Mouse (Mus musculus): Measurements from ENCODE around the gene Hivep2. TPM values are rescaled to one million over a fixed set of nuclear protein-coding genes. Genes with fewer than 3 reads are reported as not detected.
A peak's percentile ranks its signal among the peaks of the same experiment; 100 is the strongest.

The Hivep2 gene
- polyA plus RNA-seq, 1 experiment from 2014 or later, result 8.9 TPM

DNA sequence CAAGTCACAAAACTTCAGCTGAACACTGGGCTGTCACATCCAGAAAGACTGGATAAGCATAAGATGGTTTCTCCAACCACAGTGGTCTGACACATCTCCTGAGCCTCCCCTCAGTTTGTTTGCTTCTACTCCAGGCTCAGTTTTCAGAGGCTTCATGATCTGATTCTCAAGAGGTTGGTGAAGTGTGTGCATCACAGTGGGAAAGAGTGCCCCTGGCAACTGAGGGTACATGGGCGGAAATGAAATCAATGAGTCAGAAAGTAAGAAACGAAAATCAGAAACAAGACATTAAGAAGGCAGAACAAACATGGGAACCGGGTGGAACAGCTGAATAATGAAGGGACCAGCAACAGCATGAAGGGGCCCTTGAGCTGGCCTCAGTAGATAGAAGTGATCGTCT is 31.5 kb downstream of the Hivep2 start:
- 80% methylated on average over 4 of the region's 4 CpGs for WGBS

DNA sequence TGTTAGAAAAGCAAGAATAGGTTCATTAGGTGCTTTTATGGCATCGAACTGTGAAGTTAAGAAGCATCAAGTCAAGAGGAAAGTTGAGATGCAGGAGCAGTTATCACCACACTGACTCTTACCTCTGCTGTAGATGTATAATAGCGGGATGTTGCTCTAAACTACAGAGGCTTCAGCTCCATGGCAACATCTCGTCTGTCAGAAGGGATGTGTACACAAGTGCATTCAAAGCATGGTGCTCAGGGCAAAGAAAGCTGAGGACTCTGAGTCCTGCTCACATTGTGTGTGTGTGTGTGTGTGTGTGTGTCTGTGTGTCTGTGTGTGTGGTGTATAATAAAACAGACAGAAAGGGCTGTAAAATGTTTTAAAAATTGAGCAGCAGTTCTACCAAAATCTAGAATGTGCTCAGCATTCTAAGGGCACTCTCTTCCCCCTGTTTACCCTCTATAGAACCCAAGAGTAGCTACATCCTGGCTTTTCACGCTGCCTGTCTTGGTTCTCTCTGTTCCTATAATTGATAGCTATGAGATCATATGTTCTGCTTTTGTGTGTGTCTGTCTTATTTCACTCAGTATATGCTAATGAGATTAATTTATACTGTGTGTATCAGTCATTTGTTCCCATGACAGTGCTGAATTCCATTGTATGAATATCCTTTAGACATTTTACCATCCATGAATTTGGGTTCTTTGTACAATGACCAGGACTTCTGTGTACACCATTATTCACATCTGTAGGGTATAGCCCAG is 39.1 kb downstream of the Hivep2 start:
- H3K4me2 ChIP-seq (replicated peaks; ENCODE audit: low read depth, low read length), result no peak overlapping the region

More for the DNA sequence above, 31.5 kb downstream of the Hivep2 start:
- H3K4me1 ChIP-seq (replicated peaks; ENCODE audit: control insufficient read depth, insufficient read depth, low read length), result no peaks in the 10 kb centered on the region
- no peak overlapping the region for H3K4me2 ChIP-seq (replicated peaks; ENCODE audit: low read depth, low read length)
- H3K9me3 ChIP-seq (ENCODE audit: control insufficient read depth, low read length), result no peaks in the 10 kb centered on the region
- DNase-seq (ENCODE audit: low spot score) (no peak), ATAC-seq (ENCODE audit: low FRiP score) (no peak)
- H3K27ac ChIP-seq (ENCODE audit: low read depth, low read length), result no peak overlapping the region
- no peak overlapping the region for H3K9ac ChIP-seq (ENCODE audit: low read depth, low read length)
- H3K4me3 ChIP-seq (ENCODE audit: low read depth, low read length), result no peak overlapping the region
- no peaks in the 10 kb centered on the region for H3K27me3 ChIP-seq (ENCODE audit: control insufficient read depth, insufficient read depth, low read length)
- H3K36me3 ChIP-seq (ENCODE audit: control insufficient read depth, insufficient read depth, low read length), result no peaks in the 10 kb centered on the region

DNA sequence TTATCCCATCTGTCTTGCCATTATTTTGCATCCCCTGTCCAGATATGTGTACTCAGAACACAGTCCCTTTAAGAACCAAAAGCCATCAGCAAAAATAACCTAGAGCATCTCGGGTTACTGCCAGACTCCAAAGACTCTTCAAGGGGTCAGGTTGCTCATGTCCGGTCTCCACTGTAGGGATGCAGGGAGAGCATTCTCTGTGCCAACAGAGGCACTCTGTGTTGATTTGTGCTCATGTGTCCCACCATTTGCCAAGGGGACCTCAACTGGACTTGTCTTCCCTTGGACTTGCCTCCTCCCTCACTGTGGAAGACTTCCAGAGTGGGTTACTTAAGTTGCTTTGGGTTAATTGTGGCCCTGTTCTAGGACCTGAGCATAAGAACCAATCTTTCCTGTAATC is 43.8 kb downstream of the Hivep2 start:
- Histone ChIP-seq H3K4me3 (ENCODE audit: low read depth, low read length) (no peak overlapping the region), H3K4me2 (replicated peaks; ENCODE audit: low read depth, low read length) (no peak overlapping the region), H3K9ac (ENCODE audit: low read depth, low read length) (no peak overlapping the region), H3K36me3 (ENCODE audit: control insufficient read depth, insufficient read depth, low read length) (no peaks in the 10 kb centered on the region), H3K4me1 (replicated peaks; ENCODE audit: control insufficient read depth, insufficient read depth, low read length) (no peaks in the 10 kb centered on the region), H3K27me3 (ENCODE audit: control insufficient read depth, insufficient read depth, low read length) (no peaks in the 10 kb centered on the region), H3K9me3 (ENCODE audit: control insufficient read depth, low read length) (no peaks in the 10 kb centered on the region), H3K27ac (ENCODE audit: low read depth, low read length) (no peak overlapping the region)
- no peak for ATAC-seq (ENCODE audit: low FRiP score)
- 77% methylated on average over 2 of the region's 2 CpGs for WGBS
- no peak for DNase-seq (ENCODE audit: low spot score)

More for the DNA sequence above, 39.1 kb downstream of the Hivep2 start:
- no peak overlapping the region for H3K4me3 ChIP-seq (ENCODE audit: low read depth, low read length)
- H3K9ac ChIP-seq (ENCODE audit: low read depth, low read length), result no peak overlapping the region
- H3K4me1 ChIP-seq (replicated peaks; ENCODE audit: control insufficient read depth, insufficient read depth, low read length), result no peaks in the 10 kb centered on the region
- no peak overlapping the region for H3K27ac ChIP-seq (ENCODE audit: low read depth, low read length)
- DNase-seq (ENCODE audit: low spot score), result no peak
- H3K9me3 ChIP-seq (ENCODE audit: control insufficient read depth, low read length), result no peaks in the 10 kb centered on the region
- no peaks in the 10 kb centered on the region for H3K27me3 ChIP-seq (ENCODE audit: control insufficient read depth, insufficient read depth, low read length)
- ATAC-seq (ENCODE audit: low FRiP score), result no peak
- WGBS, result 67% methylated on average over 4 of the region's 4 CpGs
- no peaks in the 10 kb centered on the region for H3K36me3 ChIP-seq (ENCODE audit: control insufficient read depth, insufficient read depth, low read length)

DNA sequence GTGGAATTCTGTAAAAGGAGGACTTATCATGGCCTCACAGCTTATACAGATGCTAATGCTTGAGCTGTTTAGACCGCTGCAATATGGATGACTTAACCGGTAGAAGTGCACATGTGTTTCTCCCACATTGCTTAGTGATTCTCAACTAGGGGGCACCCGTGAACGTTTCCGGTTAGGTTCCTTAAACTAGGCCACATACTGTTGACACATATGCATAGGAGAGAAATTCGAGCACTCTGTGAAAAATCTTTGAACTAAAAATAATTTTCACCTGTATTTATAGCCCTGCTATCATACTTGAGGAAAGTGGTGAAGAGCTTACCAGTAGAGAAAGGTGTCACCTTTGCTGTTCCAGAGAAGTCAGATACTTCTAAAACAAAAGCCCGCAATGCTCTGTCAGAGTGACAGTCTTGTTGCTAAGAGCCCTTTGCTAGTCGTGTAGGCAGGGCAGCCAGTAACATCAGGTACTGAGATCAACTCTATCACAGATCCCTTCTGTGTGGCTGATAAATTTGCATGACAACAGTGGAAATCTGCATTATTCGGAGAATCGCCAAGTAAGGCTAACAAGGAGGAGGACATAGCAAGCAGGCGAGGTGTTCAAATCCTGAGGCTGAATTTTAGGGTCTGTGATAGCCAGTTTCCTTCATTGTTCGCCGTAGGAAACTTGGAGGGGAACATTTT is 50.6 kb downstream of the Hivep2 start:
- Histone ChIP-seq H3K36me3 (ENCODE audit: control insufficient read depth, insufficient read depth, low read length) (no peaks in the 10 kb centered on the region), H3K27ac (ENCODE audit: low read depth, low read length) (no peak overlapping the region), H3K4me2 (replicated peaks; ENCODE audit: low read depth, low read length) (no peak overlapping the region), H3K9ac (ENCODE audit: low read depth, low read length) (no peak overlapping the region), H3K4me3 (ENCODE audit: low read depth, low read length) (no peak overlapping the region), H3K27me3 (ENCODE audit: control insufficient read depth, insufficient read depth, low read length) (no peaks in the 10 kb centered on the region), H3K9me3 (ENCODE audit: control insufficient read depth, low read length) (no peaks in the 10 kb centered on the region), H3K4me1 (replicated peaks; ENCODE audit: control insufficient read depth, insufficient read depth, low read length) (no peaks in the 10 kb centered on the region)
- DNase-seq (ENCODE audit: low spot score) (no peak), ATAC-seq (ENCODE audit: low FRiP score) (no peak)
- WGBS, result 50% methylated on average over 13 of the region's 13 CpGs

DNA sequence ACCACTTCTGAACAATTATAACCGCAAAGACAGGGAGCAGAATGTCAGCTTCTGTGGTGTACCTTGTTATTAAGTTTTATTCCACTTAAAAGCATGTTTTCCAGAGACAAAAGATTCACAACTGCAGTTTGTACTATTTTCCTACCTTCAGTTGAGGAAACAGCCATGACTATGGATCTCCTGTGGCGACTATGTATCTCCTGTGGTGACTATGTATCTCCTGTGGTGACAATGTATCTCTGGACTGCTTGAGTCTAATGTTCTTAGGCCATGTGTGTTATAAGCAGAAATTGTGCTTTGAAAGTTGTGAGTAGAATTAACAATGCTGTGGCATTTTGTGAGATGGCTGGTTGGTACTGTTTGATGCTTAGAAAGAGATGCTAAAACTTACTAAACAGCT is 51.5 kb downstream of the Hivep2 start:
- Histone ChIP-seq H3K4me2 (replicated peaks; ENCODE audit: low read depth, low read length) (no peak overlapping the region), H3K4me3 (ENCODE audit: low read depth, low read length) (no peak overlapping the region), H3K27me3 (ENCODE audit: control insufficient read depth, insufficient read depth, low read length) (no peaks in the 10 kb centered on the region), H3K36me3 (ENCODE audit: control insufficient read depth, insufficient read depth, low read length) (no peaks in the 10 kb centered on the region), H3K9me3 (ENCODE audit: control insufficient read depth, low read length) (no peaks in the 10 kb centered on the region), H3K27ac (ENCODE audit: low read depth, low read length) (no peak overlapping the region), H3K4me1 (replicated peaks; ENCODE audit: control insufficient read depth, insufficient read depth, low read length) (no peaks in the 10 kb centered on the region), H3K9ac (ENCODE audit: low read depth, low read length) (no peak overlapping the region)
- no peak for ATAC-seq (ENCODE audit: low FRiP score)
- no peak for DNase-seq (ENCODE audit: low spot score)
- 63% methylated on average over 2 of the region's 2 CpGs for WGBS

DNA sequence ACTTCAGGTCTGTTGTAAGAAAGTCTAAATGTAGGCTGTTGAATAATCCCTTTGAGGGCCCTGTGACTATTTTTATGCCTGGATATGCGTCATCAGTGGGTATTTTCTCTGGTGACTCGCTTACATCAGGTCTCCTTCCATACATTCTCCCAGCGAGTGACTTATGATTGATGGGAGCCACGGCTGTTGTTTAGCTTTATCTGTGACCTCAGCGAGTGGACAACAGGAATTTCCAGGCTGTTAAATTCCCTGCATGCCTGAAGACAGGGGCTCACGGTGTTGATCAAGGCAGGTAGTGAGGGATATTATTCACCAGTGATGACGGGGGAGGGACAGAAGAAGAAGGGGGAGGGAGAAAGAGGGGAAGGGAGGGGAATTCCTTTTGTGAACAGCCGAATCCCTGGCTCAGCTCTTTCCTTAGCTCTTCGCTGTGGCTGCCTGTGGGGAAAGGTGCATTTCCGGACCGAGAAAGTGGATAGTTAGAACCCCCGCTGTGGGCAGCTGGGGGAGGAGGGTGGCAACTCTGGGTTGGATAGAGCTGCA is 52.0 kb downstream of the Hivep2 start:
- 1% methylated on average over 12 of the region's 12 CpGs for WGBS
- Histone ChIP-seq H3K9me3 (ENCODE audit: control insufficient read depth, low read length) (no peaks in the 10 kb centered on the region), H3K4me2 (replicated peaks; ENCODE audit: low read depth, low read length) (0 out of 2 replicates have a peak overlapping the region, but pooled peaks have one; percentile 12), H3K36me3 (ENCODE audit: control insufficient read depth, insufficient read depth, low read length) (no peaks in the 10 kb centered on the region), H3K27ac (ENCODE audit: low read depth, low read length) (no peak overlapping the region), H3K4me3 (ENCODE audit: low read depth, low read length) (no peak overlapping the region), H3K27me3 (ENCODE audit: control insufficient read depth, insufficient read depth, low read length) (no peaks in the 10 kb centered on the region), H3K9ac (ENCODE audit: low read depth, low read length) (no peak overlapping the region), H3K4me1 (replicated peaks; ENCODE audit: control insufficient read depth, insufficient read depth, low read length) (no peaks in the 10 kb centered on the region)
- ATAC-seq (ENCODE audit: low FRiP score), result peak; percentile 54; the same call in 1 of the 2 replicates
- DNase-seq (ENCODE audit: low spot score), result peak; percentile 41

DNA sequence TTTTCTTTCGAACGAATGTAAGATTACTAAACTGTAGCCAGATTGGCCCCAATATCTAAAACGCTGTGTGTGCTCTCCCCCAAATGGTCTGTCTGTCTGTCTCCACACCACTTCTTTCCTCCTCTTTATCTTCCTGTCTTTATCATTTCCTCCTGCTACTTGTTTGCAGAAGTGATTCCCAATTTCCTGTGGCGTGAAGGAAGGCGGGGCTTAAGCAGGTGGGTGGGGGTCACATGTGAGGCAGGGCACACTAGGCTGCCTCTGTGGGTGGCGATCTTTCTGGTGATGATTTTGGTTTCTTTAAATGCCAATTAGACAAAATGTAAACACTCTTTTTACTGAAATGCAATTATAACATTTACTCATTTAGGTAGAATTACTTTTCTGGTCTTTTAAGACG is 52.8 kb downstream of the Hivep2 start:
- Histone ChIP-seq H3K9me3 (ENCODE audit: control insufficient read depth, low read length) (no peaks in the 10 kb centered on the region), H3K4me1 (replicated peaks; ENCODE audit: control insufficient read depth, insufficient read depth, low read length) (no peaks in the 10 kb centered on the region), H3K4me3 (ENCODE audit: low read depth, low read length) (no peak overlapping the region), H3K27me3 (ENCODE audit: control insufficient read depth, insufficient read depth, low read length) (no peaks in the 10 kb centered on the region), H3K36me3 (ENCODE audit: control insufficient read depth, insufficient read depth, low read length) (no peaks in the 10 kb centered on the region), H3K4me2 (replicated peaks; ENCODE audit: low read depth, low read length) (no peak overlapping the region), H3K9ac (ENCODE audit: low read depth, low read length) (no peak overlapping the region), H3K27ac (ENCODE audit: low read depth, low read length) (no peak overlapping the region)
- DNase-seq (ENCODE audit: low spot score), result no peak
- no peak for ATAC-seq (ENCODE audit: low FRiP score)
- WGBS, result 35% methylated on average over 7 of the region's 7 CpGs

DNA sequence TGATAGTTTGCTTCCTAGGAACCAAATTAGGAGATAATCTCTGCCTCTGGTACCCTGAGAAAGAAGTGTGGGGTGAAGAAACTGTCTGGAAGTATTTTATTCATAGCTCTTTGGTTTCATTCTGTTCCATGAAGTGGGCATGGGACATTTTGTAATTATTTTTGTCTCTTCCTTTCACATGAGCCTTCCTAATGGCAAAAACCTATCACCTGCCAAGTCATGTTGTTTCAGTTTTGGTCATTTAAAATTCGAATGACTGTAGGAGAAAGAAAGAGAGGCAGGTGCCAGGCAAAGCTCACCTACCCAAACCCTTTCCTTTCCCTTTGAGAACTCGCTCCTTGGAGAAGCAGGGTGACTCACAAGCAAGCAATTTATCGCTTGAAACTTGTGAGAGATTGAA is 53.3 kb downstream of the Hivep2 start:
- ATAC-seq (ENCODE audit: low FRiP score) (no peak), DNase-seq (ENCODE audit: low spot score) (no peak)
- Histone ChIP-seq H3K36me3 (ENCODE audit: control insufficient read depth, insufficient read depth, low read length) (no peaks in the 10 kb centered on the region), H3K4me2 (replicated peaks; ENCODE audit: low read depth, low read length) (no peak overlapping the region), H3K4me3 (ENCODE audit: low read depth, low read length) (no peak overlapping the region), H3K9ac (ENCODE audit: low read depth, low read length) (no peak overlapping the region), H3K4me1 (replicated peaks; ENCODE audit: control insufficient read depth, insufficient read depth, low read length) (no peaks in the 10 kb centered on the region), H3K27ac (ENCODE audit: low read depth, low read length) (no peak overlapping the region), H3K27me3 (ENCODE audit: control insufficient read depth, insufficient read depth, low read length) (no peaks in the 10 kb centered on the region), H3K9me3 (ENCODE audit: control insufficient read depth, low read length) (no peaks in the 10 kb centered on the region)
- WGBS, result 59% methylated on average over 3 of the region's 3 CpGs

DNA sequence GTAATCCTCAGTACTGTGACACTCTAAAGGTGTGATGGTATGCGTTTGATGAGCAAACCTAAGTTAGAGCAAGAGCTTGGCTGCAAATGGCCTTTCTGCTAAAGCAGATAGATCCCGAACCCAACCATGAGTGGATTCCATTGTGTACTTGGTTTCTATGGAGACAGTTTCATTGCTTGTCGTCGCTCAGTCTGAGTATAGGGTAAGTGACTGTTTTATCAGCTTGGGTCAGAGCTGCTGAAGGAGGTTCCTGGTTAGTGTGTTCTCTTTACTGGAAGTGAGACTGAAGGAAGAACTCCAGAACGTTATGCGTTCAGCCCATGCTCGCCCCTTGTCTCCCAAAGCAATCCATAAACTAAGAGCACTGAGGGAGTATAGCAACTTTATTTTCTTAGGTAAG is 54.4 kb downstream of the Hivep2 start:
- ATAC-seq (ENCODE audit: low FRiP score) (no peak), DNase-seq (ENCODE audit: low spot score) (no peak)
- WGBS, result 55% methylated on average over 7 of the region's 7 CpGs
- Histone ChIP-seq H3K27ac (ENCODE audit: low read depth, low read length) (no peak overlapping the region), H3K9me3 (ENCODE audit: control insufficient read depth, low read length) (no peaks in the 10 kb centered on the region), H3K27me3 (ENCODE audit: control insufficient read depth, insufficient read depth, low read length) (no peaks in the 10 kb centered on the region), H3K4me2 (replicated peaks; ENCODE audit: low read depth, low read length) (no peak overlapping the region), H3K36me3 (ENCODE audit: control insufficient read depth, insufficient read depth, low read length) (no peaks in the 10 kb centered on the region), H3K4me3 (ENCODE audit: low read depth, low read length) (no peak overlapping the region), H3K9ac (ENCODE audit: low read depth, low read length) (no peak overlapping the region), H3K4me1 (replicated peaks; ENCODE audit: control insufficient read depth, insufficient read depth, low read length) (no peaks in the 10 kb centered on the region)

Data from hindbrain, embryonic 11.5 days (tissue).